Mouse (Mus musculus) liver, adult (tissue): ENCODE measurements around the gene Rpl28.

Experiments used
- GATA4 ChIP-seq: IDR thresholded peaks from 2 replicates; pipeline ENCODE4 v1.6.1; 2014; ENCODE audit warnings: mild to moderate bottlenecking, low read length; ENCODE audit not compliant: insufficient replicate concordance

Gene Rpl28

DNA sequence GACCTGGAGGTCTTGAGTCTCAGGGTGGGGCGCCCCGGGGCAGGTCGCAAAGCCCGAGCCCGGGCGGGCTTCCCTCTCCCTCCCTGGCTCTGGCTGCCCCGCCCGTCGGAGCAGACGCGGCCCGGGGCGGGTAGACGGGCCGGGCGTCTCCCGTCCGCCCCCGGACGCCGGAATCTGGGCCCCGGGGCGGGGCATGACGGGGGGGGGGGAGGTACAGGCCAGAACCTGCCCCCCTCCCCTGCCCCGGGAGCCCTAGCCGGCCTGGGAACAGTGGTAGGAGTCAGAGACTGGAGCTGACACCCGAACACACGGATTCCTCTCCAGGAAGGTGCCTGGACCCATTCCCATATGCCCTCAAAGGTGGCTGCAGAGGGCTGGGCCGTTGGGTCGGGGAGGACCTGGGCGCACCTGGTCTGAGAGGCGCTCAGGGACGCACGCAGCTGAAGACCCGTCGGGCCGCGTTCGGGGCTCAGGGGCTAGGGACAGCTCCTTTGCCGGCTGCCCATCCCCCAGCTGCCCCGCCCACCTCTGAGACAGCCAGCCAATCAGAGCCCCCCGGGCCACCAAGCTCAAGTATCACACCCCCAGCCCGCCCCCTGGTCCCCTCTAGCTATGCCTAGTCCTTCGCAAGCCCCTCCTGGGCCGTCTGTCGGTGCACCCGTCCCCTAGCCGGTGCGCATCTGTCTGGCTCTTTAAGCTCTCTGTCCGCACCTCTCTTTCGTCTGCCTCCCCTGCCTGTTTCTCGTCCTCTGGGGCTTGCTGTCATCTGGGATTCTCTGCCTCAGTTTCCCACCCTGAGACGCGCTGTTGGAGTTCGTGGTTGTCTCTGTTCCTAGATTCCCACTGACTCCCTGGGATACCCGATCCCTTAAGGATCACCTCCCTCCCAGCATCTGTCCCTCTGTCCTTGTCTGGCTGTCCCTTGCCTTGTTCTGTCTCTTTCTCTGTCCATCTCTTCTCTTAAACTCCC lies 15.5 kb upstream of the Rpl28 start:
- TF ChIP-seq GATA4 = no peak

GRCm38 (mm10) chr7:4777851-4778637 lies 14.6 kb upstream of the Rpl28 start:
- TF ChIP-seq GATA4 = no peak

GRCm38 (mm10) chr7:4779921-4780320 lies 12.8 kb upstream of the Rpl28 start:
- no peak for TF ChIP-seq GATA4

GRCm38 (mm10) chr7:4782130-4782529 lies 10.5 kb upstream of the Rpl28 start:
- TF ChIP-seq GATA4 = no peak

GRCm38 (mm10) chr7:4782759-4783158 lies 9.9 kb upstream of the Rpl28 start, which contains the start of the genes Il11 and Tmem190:
Gene Il11 (minus strand): TSS chr7:4782859.
Gene Tmem190 (plus strand): TSS chr7:4782937.
- no peak for TF ChIP-seq GATA4

DNA sequence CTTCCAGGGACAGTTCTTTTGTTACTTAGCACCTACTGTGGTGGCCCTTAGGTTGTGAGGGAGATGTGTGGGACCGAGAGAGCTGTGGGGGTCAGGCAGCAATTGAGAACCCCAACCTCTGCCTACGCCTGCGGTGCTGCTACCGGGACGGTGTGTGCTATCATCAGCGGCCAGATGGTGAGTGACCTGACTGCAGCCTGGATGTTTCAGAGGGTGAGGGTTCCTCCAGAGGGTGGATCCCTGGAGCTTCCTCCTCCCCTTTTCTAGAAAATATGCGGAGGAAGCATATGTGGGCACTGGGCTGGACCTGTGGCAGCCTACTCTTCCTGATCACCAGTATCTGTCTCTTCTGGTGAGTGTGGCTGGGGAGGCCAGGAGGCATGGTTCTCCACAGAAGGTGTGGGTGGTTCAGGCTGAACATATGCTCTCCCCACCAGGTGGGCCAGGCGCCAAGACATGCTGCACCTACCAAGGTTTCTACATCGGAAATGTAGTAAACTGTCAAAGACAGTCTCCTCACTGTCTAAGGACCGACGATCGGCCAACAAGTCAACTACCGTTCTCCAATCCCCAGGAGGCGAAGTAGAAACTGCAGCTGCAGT lies 8.9 kb upstream of the Rpl28 start:
- TF ChIP-seq GATA4 = no peak

- no peak for TF ChIP-seq GATA4
These were observed 3.9 kb upstream of the Rpl28 start for GRCm38 (mm10) chr7:4788499-4789435.

GRCm38 (mm10) chr7:4789436-4789935 lies 3.2 kb upstream of the Rpl28 start, which contains the start of gene Tmem238:
Gene Tmem238 (minus strand): TSS chr7:4789656.
- no peak for TF ChIP-seq GATA4

GRCm38 (mm10) chr7:4793674-4794073 lies 1.0 kb downstream of the Rpl28 start:
- TF ChIP-seq GATA4 = no peak

DNA sequence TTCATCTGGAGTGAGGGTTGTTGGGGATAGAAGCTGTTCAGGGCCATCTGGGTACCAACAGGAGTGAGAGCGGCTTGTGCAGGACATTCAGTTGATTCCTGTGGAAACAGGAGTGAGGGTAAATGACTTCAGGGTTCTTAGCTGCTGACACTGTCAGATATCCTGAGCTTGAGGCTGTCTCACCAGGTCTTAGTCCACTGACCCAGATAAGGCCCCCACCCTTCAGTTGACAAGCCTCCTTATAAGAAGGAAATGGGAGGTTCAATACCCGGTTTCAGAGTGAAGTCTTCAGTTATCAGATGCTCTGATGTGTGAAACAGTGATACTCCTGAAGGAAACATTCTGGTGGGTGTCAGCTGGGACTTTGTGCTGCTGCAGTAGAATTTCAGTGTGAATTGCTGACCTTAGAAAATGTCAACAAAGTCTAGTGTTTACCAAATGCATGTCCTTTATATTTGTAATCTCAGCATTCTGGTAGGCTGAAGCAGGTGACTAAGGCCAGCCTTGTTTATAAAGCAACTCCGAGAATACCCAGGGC lies 2.0 kb downstream of the Rpl28 start:
- TF ChIP-seq GATA4 = no peak

DNA sequence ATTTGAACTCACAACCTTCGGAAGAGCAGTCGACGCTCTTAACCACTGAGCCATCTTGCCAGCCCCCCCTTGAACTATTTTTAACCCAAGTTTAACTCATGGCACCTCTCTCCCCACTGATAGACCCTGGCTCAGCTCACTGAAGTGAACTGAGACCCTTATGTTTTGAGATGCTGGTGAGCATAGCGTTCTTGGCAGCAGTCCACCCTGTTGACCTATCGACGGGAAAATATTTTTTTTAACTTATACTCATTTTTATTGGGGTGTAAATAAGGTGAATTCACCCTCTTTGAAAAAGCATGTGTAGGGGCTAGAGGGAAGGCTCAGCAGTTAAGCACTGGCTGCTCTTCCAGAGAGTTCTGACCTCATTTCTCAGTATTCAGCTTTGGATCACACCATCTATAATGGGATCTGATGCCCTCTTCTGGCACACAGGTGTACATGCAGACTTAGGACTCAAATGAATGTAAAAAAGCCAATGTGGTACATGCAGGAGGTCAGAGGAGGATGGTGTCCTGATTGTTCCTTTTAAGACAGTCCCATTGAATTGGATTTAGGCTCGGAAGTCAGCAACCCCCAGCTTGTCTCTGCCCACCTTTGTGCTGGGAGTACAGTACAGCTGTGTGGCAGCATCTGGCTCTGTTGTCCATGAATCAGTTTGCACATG lies 3.2 kb downstream of the Rpl28 start:
- TF ChIP-seq GATA4 = no peak

DNA sequence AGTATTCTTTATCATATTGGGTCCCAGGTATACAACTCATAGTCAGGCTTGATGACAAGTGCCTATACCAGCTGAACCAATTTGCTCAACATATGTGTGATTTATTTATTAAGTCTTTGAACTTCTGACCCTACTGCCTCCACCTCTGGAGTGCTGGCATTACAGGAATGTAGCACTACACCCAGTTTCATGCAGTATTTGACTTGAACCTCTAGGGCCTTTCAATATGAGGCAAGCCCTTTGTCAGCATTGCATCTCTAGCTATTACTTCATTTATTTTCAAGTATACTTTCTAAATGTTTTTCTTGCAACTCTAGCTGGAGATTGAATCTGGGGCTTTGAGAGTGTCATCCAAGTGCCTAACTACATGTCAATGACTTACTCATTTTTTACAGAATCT lies 9.6 kb downstream of the Rpl28 start:
- TF ChIP-seq GATA4 = no peak

GRCm38 (mm10) chr7:4806716-4807115 lies 14.0 kb downstream of the Rpl28 start:
- TF ChIP-seq GATA4 = no peak
